Mouse (Mus musculus): ENCODE measurements around the gene Adh6a. TPM values are rescaled to one million over a fixed set of nuclear protein-coding genes. Genes with fewer than 3 reads are reported as not detected.

Adh6a gene
- polyA plus RNA-seq (2012; rRNA removed) = not detected in 2 replicates

DNA sequence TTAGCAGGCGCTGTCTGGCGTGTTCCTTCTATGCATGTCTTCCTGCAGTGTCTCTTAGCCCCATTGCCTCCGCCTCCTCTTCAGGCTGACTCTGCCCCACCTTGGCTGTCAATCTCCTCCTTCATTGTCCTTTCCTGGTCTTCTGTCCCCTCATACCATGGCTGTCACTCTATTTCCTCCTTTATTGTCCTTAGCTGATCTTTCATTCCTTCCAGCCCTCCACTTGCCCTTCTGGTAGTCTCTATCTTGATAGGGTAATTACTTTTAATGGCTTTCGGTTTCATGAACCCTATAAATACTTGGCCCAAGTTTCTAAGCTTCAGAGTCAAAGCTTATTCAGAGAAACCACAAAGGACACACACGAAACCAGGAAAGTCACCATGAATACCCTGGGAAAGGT is at the start of gene Adh6a:
Adh6a (plus strand) TSS at position 322 of the 400 bp plus-strand sequence.
- TF ChIP-seq CTCF (IDR thresholded peaks at IDR 0.05; ENCODE audit: borderline replicate concordance, insufficient read depth, low read depth, low read length) = no peak
- no peak for TF ChIP-seq POLR2A (IDR thresholded peaks at IDR 0.05; ENCODE audit: borderline replicate concordance, insufficient read depth, low read length)
- Histone ChIP-seq H3K4me3 (replicated peaks; ENCODE audit: insufficient read depth, low read depth, low read length) (no peak within 1 kb of the TSS), H3K27me3 (ENCODE audit: control insufficient read depth, insufficient read depth, low read length) (no peaks in the 10 kb centered on the region), H3K27ac (ENCODE audit: insufficient read depth, low read length) (no peak within 1 kb of the TSS), H3K4me1 (ENCODE audit: control insufficient read depth, insufficient read depth, low read length) (no peaks in the 10 kb centered on the region)
- no peak for DNase-seq
- WGBS = 79% methylated on average over 5 of the region's 5 CpGs

DNA sequence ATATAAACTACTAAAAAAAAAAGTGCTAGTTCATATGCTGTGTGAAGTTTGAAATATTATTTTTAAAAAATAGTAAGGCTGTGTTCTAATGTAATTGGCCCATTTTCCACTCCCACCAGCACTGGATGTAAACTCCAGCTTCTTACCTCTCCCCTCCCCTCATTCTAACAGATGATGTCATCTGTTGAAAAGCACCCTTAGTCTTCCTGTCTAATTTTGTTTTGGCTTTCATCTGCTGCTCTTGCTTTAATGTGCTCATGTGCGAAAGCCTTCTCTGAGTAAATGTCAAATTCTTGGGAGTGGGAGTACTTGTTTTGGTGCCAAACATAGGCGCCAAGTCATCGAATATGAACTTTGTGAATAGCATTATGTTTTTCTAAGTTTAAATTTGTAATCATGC is 48.4 kb upstream of the Adh6a start:
- WGBS = 27% methylated on average over 3 of the region's 3 CpGs

DNA sequence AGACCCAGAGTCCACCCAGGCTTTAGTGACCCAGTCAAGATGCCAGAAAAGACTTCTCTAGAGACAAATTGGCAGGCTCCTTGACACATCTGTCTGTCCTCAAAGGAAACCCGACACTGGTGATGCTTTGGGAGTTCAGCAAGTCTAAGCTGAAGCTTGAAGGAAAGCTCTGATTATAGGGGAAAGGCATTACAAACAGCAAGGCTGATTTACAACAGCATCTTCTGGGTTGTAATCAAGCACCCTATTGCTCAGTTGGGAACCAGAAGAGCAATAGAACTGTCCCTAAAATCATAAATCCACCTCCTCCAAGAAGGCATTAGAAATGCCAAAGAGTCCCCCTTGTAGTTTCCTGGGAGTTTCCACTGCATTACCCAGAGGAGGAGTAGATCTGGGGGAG is 42.6 kb upstream of the Adh6a start:
- Histone ChIP-seq H3K27me3 (ENCODE audit: control insufficient read depth, insufficient read depth, low read length) (no peaks in the 10 kb centered on the region), H3K4me3 (replicated peaks; ENCODE audit: insufficient read depth, low read depth, low read length) (no peak overlapping the region), H3K27ac (ENCODE audit: insufficient read depth, low read length) (no peak overlapping the region), H3K4me1 (ENCODE audit: control insufficient read depth, insufficient read depth, low read length) (no peaks in the 10 kb centered on the region)
- DNase-seq = no peak
- 16% methylated on average over 1 of the region's 1 CpGs for WGBS
- TF ChIP-seq POLR2A (IDR thresholded peaks at IDR 0.05; ENCODE audit: borderline replicate concordance, insufficient read depth, low read length) (no peak), CTCF (IDR thresholded peaks at IDR 0.05; ENCODE audit: borderline replicate concordance, insufficient read depth, low read depth, low read length) (no peak)

More for the DNA sequence above, 48.4 kb upstream of the Adh6a start:
- Histone ChIP-seq H3K27ac (ENCODE audit: insufficient read depth, low read length) (no peak overlapping the region), H3K4me3 (replicated peaks; ENCODE audit: insufficient read depth, low read depth, low read length) (no peak overlapping the region), H3K27me3 (ENCODE audit: control insufficient read depth, insufficient read depth, low read length) (no peaks in the 10 kb centered on the region), H3K4me1 (ENCODE audit: control insufficient read depth, insufficient read depth, low read length) (no peaks in the 10 kb centered on the region)
- TF ChIP-seq CTCF (IDR thresholded peaks at IDR 0.05; ENCODE audit: borderline replicate concordance, insufficient read depth, low read depth, low read length) = no peak
- TF ChIP-seq POLR2A (IDR thresholded peaks at IDR 0.05; ENCODE audit: borderline replicate concordance, insufficient read depth, low read length) = no peak
- DNase-seq = no peak

DNA sequence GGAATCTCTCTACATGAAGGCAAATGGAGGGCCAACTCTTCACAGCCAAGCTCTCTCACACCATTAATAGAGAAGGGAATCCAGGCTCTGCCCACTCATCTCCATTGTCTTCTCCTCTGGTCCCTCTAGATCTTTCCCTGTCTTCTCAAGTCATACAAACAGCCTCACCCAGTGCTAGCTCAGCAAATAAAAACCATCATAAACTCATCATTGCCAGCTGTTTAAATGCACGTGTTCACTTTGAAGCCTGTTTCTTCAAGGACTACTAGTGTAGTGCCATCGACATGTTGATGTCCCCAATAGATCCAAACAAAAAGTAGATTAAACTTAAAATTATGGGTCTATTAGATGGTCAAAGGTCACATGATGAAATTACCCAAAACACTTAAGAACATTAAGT is 41.8 kb upstream of the Adh6a start:
- no peak overlapping the region for H3K27ac ChIP-seq (ENCODE audit: insufficient read depth, low read length)
- no peaks in the 10 kb centered on the region for H3K27me3 ChIP-seq (ENCODE audit: control insufficient read depth, insufficient read depth, low read length)
- no peaks in the 10 kb centered on the region for H3K4me1 ChIP-seq (ENCODE audit: control insufficient read depth, insufficient read depth, low read length)
- WGBS = 93% methylated on average over 2 of the region's 2 CpGs
- DNase-seq = no peak
- no peak for TF ChIP-seq POLR2A (IDR thresholded peaks at IDR 0.05; ENCODE audit: borderline replicate concordance, insufficient read depth, low read length)
- no peak for TF ChIP-seq CTCF (IDR thresholded peaks at IDR 0.05; ENCODE audit: borderline replicate concordance, insufficient read depth, low read depth, low read length)
- no peak overlapping the region for H3K4me3 ChIP-seq (replicated peaks; ENCODE audit: insufficient read depth, low read depth, low read length)

DNA sequence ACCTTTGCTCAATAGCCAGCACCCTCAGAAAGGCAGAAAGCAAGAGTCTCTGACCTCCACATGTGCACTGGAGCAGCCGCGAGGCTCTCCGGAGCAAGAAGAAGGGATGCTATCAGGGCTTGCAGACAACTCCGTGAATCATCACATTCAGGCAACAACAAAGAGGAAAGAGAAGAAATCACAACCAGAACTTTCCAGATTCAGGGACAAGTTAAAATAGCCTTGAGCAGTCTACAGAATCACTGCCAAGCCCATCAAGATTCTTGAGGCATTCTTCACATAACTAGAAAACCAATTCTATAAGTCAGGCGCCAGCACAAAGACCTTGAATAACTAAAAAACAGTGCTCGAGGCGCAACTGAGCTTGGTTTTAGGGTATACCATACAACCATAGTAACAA is 40.0 kb upstream of the Adh6a start:
- Histone ChIP-seq H3K27me3 (ENCODE audit: control insufficient read depth, insufficient read depth, low read length) (no peaks in the 10 kb centered on the region), H3K4me3 (replicated peaks; ENCODE audit: insufficient read depth, low read depth, low read length) (no peak overlapping the region), H3K4me1 (ENCODE audit: control insufficient read depth, insufficient read depth, low read length) (no peaks in the 10 kb centered on the region), H3K27ac (ENCODE audit: insufficient read depth, low read length) (no peak overlapping the region)
- WGBS = 94% methylated on average over 7 of the region's 7 CpGs
- TF ChIP-seq CTCF (IDR thresholded peaks at IDR 0.05; ENCODE audit: borderline replicate concordance, insufficient read depth, low read depth, low read length) (no peak), POLR2A (IDR thresholded peaks at IDR 0.05; ENCODE audit: borderline replicate concordance, insufficient read depth, low read length) (no peak)
- no peak for DNase-seq

DNA sequence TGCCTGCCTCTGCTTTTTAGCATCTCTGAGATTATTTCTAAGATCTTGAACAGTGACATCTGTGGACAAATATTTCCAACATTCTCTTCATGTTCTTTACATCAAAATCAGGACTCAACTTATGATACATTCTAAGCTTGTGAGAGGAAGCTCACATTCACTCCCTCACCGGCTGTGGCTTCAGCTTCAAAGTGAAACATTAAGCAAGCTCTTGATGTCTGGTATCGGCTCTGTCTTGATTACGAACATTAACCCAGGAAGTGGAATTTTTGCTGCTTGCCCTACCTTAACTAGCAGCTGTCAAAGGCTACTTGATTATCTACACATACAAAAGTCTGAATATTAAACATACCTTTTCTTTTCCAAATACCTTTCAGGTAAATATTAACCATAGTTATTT is 38.0 kb upstream of the Adh6a start:
- TF ChIP-seq CTCF (IDR thresholded peaks at IDR 0.05; ENCODE audit: borderline replicate concordance, insufficient read depth, low read depth, low read length) (no peak), POLR2A (IDR thresholded peaks at IDR 0.05; ENCODE audit: borderline replicate concordance, insufficient read depth, low read length) (no peak)
- no peak for DNase-seq
- H3K4me3 ChIP-seq (replicated peaks; ENCODE audit: insufficient read depth, low read depth, low read length) = no peak overlapping the region
- 96% methylated on average over 3 of the region's 3 CpGs for WGBS
- no peaks in the 10 kb centered on the region for H3K27me3 ChIP-seq (ENCODE audit: control insufficient read depth, insufficient read depth, low read length)
- no peak overlapping the region for H3K27ac ChIP-seq (ENCODE audit: insufficient read depth, low read length)
- no peaks in the 10 kb centered on the region for H3K4me1 ChIP-seq (ENCODE audit: control insufficient read depth, insufficient read depth, low read length)

DNA sequence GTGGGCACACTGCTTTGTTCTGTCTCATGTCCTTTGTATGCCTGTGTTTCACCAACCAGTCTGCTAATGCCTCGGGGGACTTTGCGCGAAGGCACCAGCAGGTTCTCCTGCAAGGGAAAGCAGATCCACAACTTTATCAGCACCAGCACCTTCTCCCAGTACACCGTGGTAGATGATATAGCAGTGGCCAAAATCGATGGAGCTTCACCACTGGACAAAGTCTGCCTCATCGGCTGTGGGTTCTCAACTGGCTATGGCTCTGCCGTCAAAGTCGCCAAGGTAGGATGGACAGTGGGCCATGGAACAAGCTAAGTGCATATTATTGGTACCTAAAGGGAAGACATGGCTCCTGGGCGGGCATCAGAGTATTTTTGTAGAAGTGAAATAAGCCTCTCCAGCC is 30.5 kb upstream of the Adh6a start:
- WGBS = 54% methylated on average over 9 of the region's 9 CpGs
- Histone ChIP-seq H3K27ac (ENCODE audit: insufficient read depth, low read length) (no peak overlapping the region), H3K4me1 (ENCODE audit: control insufficient read depth, insufficient read depth, low read length) (no peaks in the 10 kb centered on the region), H3K27me3 (ENCODE audit: control insufficient read depth, insufficient read depth, low read length) (no peaks in the 10 kb centered on the region), H3K4me3 (replicated peaks; ENCODE audit: insufficient read depth, low read depth, low read length) (no peak overlapping the region)
- DNase-seq = no peak
- TF ChIP-seq POLR2A (IDR thresholded peaks at IDR 0.05; ENCODE audit: borderline replicate concordance, insufficient read depth, low read length) (no peak), CTCF (IDR thresholded peaks at IDR 0.05; ENCODE audit: borderline replicate concordance, insufficient read depth, low read depth, low read length) (no peak)

DNA sequence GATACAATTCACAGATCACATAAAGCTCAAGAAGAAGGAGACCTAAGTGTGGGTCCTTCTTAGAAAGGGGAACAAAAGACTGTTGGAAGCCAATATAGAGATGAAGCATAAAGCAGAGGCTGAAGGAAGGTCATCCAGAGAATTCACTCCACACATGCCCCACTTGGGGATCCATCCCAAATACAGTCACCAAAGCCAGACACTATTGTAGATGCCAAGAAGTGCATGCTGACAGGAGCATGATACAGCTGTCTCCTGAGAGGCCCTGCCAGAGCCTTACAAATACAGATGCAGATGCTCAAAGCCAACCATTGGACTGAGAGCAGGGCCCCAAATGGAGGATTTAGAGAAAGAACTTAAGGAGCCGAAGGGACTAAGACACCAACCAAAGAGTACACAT is 29.3 kb upstream of the Adh6a start:
- DNase-seq = no peak
- TF ChIP-seq CTCF (IDR thresholded peaks at IDR 0.05; ENCODE audit: borderline replicate concordance, insufficient read depth, low read depth, low read length) (no peak), POLR2A (IDR thresholded peaks at IDR 0.05; ENCODE audit: borderline replicate concordance, insufficient read depth, low read length) (no peak)
- Histone ChIP-seq H3K27ac (ENCODE audit: insufficient read depth, low read length) (no peak overlapping the region), H3K27me3 (ENCODE audit: control insufficient read depth, insufficient read depth, low read length) (no peaks in the 10 kb centered on the region), H3K4me1 (ENCODE audit: control insufficient read depth, insufficient read depth, low read length) (no peaks in the 10 kb centered on the region), H3K4me3 (replicated peaks; ENCODE audit: insufficient read depth, low read depth, low read length) (no peak overlapping the region)
- WGBS = 80% methylated on average over 1 of the region's 1 CpGs
